Mouse (Mus musculus) forebrain, postnatal 0 days (tissue): ENCODE data around the gene Glce. TPM values are rescaled to one million over a fixed set of nuclear protein-coding genes. Genes with fewer than 3 reads are reported as not detected.
A peak's percentile ranks its signal among the peaks of the same experiment; 100 is the strongest.

Source experiments
- ATAC-seq: fragments of 200-750 bp; cut with Nextera tagmentation; 2 replicates; pipeline ENCODE4 v1.8.0; 2017; ENCODE audit warnings: mild to moderate bottlenecking, moderate library complexity
- DNase-seq: peaks from one replicate; pipeline ENCODE4 v3.0.0-alpha.2; 2015
- H3K27ac ChIP-seq: fragments of 300-500 bp; sonication (generic); 2 replicates; pipeline ENCODE4 v1.5.1; 2014; ENCODE audit warnings: low read depth, mild to moderate bottlenecking, antibody characterized with exemption, low read length, moderate library complexity, mixed read lengths
- H3K27me3 ChIP-seq: fragments of 300-500 bp; sonication (generic); 2 replicates; pipeline ENCODE4 v1.6.1; 2014; ENCODE audit warnings: mild to moderate bottlenecking, low read length, mixed read lengths; ENCODE audit not compliant: insufficient read depth
- H3K36me3 ChIP-seq: fragments of 300-500 bp; sonication (generic); 2 replicates; pipeline ENCODE4 v1.6.1; 2014; ENCODE audit warnings: mild to moderate bottlenecking, moderate library complexity; ENCODE audit not compliant: insufficient read depth
- H3K4me1 ChIP-seq: fragments of 300-500 bp; sonication (generic); 2 replicates; pipeline ENCODE4 v1.6.1; 2014; ENCODE audit warnings: antibody characterized with exemption; ENCODE audit not compliant: insufficient read depth
- H3K4me2 ChIP-seq: fragments of 300-500 bp; sonication (generic); 2 replicates; pipeline ENCODE4 v1.6.1; 2014; ENCODE audit warnings: low read depth, mild to moderate bottlenecking, moderate library complexity
- H3K4me3 ChIP-seq: fragments of 300-500 bp; sonication (generic); 2 replicates; pipeline ENCODE4 v1.5.1; 2014; ENCODE audit warnings: low read depth, low read length, mixed read lengths
- H3K9ac ChIP-seq: fragments of 300-500 bp; sonication (generic); 2 replicates; pipeline ENCODE4 v1.6.1; 2014; ENCODE audit warnings: mild to moderate bottlenecking
- H3K9me3 ChIP-seq: fragments of 300-500 bp; sonication (generic); 2 replicates; pipeline ENCODE4 v1.6.1; 2016; ENCODE audit warnings: low read length
- CTCF ChIP-seq: sonication (generic); IDR thresholded peaks from 2 replicates; pipeline ENCODE4 v1.5.1; 2016; ENCODE audit warnings: antibody characterized with exemption, control low read depth, low read depth
- WGBS: fragments of 180-500 bp; shearing (Covaris S2); extraction: QIAGEN DNeasy Blood & Tissue Kit; methylation state at CpG from one replicate; pipeline ENCODE4 v1.1.7; 2014; 5-methylcytosine and 5-hydroxymethylcytosine counted together
- polyA plus RNA-seq: library from polyadenylated mRNA; unstranded; fragments of >200 nt; fragmentation: Nextera tagmentation; extraction: Ambion mirVana; gene quantifications from 2 replicates; pipeline ENCODE4 v1.2.1, GENCODE M21; 2015
- total RNA-seq: library from RNA; depleted of rRNA; stranded (reverse); fragments of >200 nt; gene quantifications from 2 replicates; pipeline ENCODE4 v1.2.3, GENCODE M21; 2014

The Glce gene
- total and polyA plus RNA-seq, 2 experiments from 2014 or later = 15.3 to 36.9 TPM

DNA sequence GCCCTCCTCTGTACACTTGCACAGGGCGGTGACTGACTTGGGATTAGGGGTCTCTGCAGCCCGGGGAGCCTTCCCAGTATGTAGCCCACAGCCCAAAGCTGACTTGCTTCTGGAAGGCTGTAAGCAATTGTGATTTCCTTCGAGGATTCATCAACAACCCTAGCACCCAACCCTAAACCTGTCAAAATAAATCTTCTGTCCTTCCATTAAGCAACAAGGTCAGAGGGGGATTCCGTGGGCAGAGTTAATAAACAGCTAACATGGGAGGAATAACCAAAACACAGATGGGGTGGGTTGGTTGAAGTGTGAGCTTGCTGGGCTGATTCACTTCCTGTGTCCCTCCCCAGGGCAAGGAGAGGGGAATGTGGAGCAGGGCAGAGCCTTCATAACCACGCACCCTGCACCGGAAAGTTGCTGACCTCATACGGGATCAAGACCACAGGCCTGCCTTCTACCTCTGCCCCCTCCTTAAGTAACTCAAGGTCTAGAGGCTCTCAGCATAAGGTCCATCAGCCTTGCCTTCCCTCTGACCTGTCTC lies 100.8 kb downstream of the Glce start:
- H3K9me3 ChIP-seq = no peaks in the 10 kb centered on the region
- H3K4me2 ChIP-seq = no peak overlapping the region
- TF ChIP-seq CTCF = no peak
- no peak overlapping the region for H3K27ac ChIP-seq
- ATAC-seq = no peak
- no peak overlapping the region for H3K4me3 ChIP-seq
- H3K36me3 ChIP-seq = no peaks in the 10 kb centered on the region
- H3K4me1 ChIP-seq = 0 out of 2 replicates have a peak, but pooled peaks cover 2% of the 10 kb centered on the region
- H3K27me3 ChIP-seq = peaks cover 4% of the 10 kb centered on the region; the same call in 1 of the 2 replicates
- 75% methylated on average over 7 of the region's 7 CpGs for WGBS
- no peak overlapping the region for H3K9ac ChIP-seq
- DNase-seq = no peak

GRCm38 (mm10) chr9:62020259-62020658 lies 102.2 kb downstream of the Glce start:
- Histone ChIP-seq H3K27ac (no peak overlapping the region), H3K4me3 (no peak overlapping the region), H3K36me3 (no peaks in the 10 kb centered on the region), H3K27me3 (peaks cover 4% of the 10 kb centered on the region; the same call in 1 of the 2 replicates), H3K9me3 (no peaks in the 10 kb centered on the region), H3K9ac (no peak overlapping the region), H3K4me2 (no peak overlapping the region), H3K4me1 (no peaks in the 10 kb centered on the region)
- 86% methylated on average over 7 of the region's 7 CpGs for WGBS
- DNase-seq (no peak), ATAC-seq (no peak)
- no peak for TF ChIP-seq CTCF

- Histone ChIP-seq H3K9ac (no peak overlapping the region), H3K4me2 (no peak overlapping the region), H3K4me1 (no peaks in the 10 kb centered on the region), H3K4me3 (no peak overlapping the region), H3K36me3 (no peaks in the 10 kb centered on the region), H3K27me3 (no peaks in the 10 kb centered on the region), H3K27ac (no peak overlapping the region), H3K9me3 (no peaks in the 10 kb centered on the region)
- WGBS = 81% methylated on average over 14 of the region's 14 CpGs
- TF ChIP-seq CTCF = no peak
- DNase-seq (no peak), ATAC-seq (no peak)
Measured at GRCm38 (mm10) chr9:62018229-62019093, 104.0 kb downstream of the Glce start.

GRCm38 (mm10) chr9:62017329-62017728 lies 105.1 kb downstream of the Glce start:
- 87% methylated on average over 6 of the region's 6 CpGs for WGBS
- H3K4me1 ChIP-seq = no peaks in the 10 kb centered on the region
- no peak for TF ChIP-seq CTCF
- no peak overlapping the region for H3K4me3 ChIP-seq
- H3K27ac ChIP-seq = no peak overlapping the region
- no peak overlapping the region for H3K4me2 ChIP-seq
- no peak for ATAC-seq
- H3K27me3 ChIP-seq = no peaks in the 10 kb centered on the region
- H3K9me3 ChIP-seq = no peaks in the 10 kb centered on the region
- no peaks in the 10 kb centered on the region for H3K36me3 ChIP-seq
- no peak for DNase-seq
- no peak overlapping the region for H3K9ac ChIP-seq

- DNase-seq = no peak
- H3K36me3 ChIP-seq = no peaks in the 10 kb centered on the region
- no peak overlapping the region for H3K4me3 ChIP-seq
- no peaks in the 10 kb centered on the region for H3K9me3 ChIP-seq
- H3K27me3 ChIP-seq = no peaks in the 10 kb centered on the region
- H3K27ac ChIP-seq = no peak overlapping the region
- peak; percentile 13; the same call in 1 of the 2 replicates for TF ChIP-seq CTCF
- H3K4me2 ChIP-seq = no peak overlapping the region
- no peaks in the 10 kb centered on the region for H3K4me1 ChIP-seq
- ATAC-seq = no peak
- H3K9ac ChIP-seq = no peak overlapping the region
- WGBS = 46% methylated on average over 3 of the region's 3 CpGs
Measured at GRCm38 (mm10) chr9:62015504-62015903, 107.0 kb downstream of the Glce start.

DNA sequence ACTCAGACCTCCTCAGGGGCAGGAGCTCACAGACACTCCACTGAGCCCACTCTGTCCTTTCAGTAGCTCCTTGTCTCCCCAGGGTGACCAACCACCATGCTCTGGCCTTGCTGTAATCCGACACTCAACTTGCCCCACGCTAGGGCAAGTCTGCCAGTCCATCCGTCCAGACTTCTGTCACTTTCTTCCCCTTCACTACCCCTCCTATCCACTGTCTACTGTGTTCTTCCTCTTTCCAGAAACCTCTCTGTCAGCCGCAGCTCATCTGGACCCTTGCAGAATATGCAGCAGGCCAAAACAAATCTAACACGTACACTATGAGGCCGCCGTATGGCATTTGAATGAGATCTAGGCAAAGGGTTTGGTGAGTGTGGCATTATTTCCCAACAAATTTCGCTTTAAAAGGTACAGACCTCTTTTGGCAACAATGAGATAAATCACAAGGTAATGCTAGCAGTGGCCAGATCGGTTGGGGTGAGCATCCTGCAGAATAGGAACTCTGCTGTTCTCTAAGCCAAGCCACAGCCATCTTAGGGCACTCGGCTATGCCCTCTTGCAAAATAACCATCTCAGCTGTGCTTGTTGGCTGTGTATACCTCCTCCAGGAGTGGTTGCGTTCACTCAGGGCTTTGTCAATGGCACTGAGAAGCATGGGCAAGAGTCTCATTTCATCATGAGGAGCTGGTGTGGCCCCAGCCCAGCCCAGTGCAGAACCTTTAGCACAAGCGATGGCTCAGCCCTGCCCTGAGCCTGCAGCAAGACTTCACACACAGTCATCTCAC lies 108.9 kb downstream of the Glce start:
- Histone ChIP-seq H3K4me3 (no peak overlapping the region), H3K9me3 (no peaks in the 10 kb centered on the region), H3K4me2 (no peak overlapping the region), H3K27me3 (no peaks in the 10 kb centered on the region), H3K4me1 (no peaks in the 10 kb centered on the region), H3K27ac (no peak overlapping the region), H3K36me3 (no peaks in the 10 kb centered on the region), H3K9ac (no peak overlapping the region)
- WGBS = 72% methylated on average over 12 of the region's 12 CpGs
- no peak for TF ChIP-seq CTCF
- ATAC-seq (no peak), DNase-seq (no peak)
